Mouse (Mus musculus): ENCODE results near the gene Zfp428.
"Not testable (repeated sequence)": the region's sequence is repeated elsewhere in the genome, so short reads cannot be mapped to it uniquely, and the experiment has no call there.

The Zfp428 gene

GRCm38 (mm10) chr7:24480986-24481473 is 25.8 kb upstream of the Zfp428 start:
- no peak for DNase-seq (ENCODE audit: low read depth, low spot score)

- peak; percentile 82 for DNase-seq (ENCODE audit: low read depth, low spot score)
Observed at GRCm38 (mm10) chr7:24481474-24482207, 25.2 kb upstream of the Zfp428 start, which contains the start of gene Cadm4. Gene Cadm4, plus strand, starts transcription at chr7:24482023.

GRCm38 (mm10) chr7:24482208-24483020 is 24.4 kb upstream of the Zfp428 start:
- no peak for DNase-seq (ENCODE audit: low read depth, low spot score)

GRCm38 (mm10) chr7:24483291-24483690 is 23.5 kb upstream of the Zfp428 start:
- DNase-seq (ENCODE audit: low read depth, low spot score) = not testable (repeated sequence)

GRCm38 (mm10) chr7:24485481-24485880 is 21.3 kb upstream of the Zfp428 start:
- no peak for DNase-seq (ENCODE audit: low read depth, low spot score)

- no peak for DNase-seq (ENCODE audit: low read depth, low spot score)
Observed at GRCm38 (mm10) chr7:24486654-24487130, 20.1 kb upstream of the Zfp428 start.

- no peak for DNase-seq (ENCODE audit: low read depth, low spot score)
Observed at GRCm38 (mm10) chr7:24487403-24487802, 19.4 kb upstream of the Zfp428 start.

- DNase-seq (ENCODE audit: low read depth, low spot score) = no peak
Observed at GRCm38 (mm10) chr7:24488303-24488702, 18.5 kb upstream of the Zfp428 start.

GRCm38 (mm10) chr7:24499856-24500577 is 6.8 kb upstream of the Zfp428 start:
- no peak for DNase-seq (ENCODE audit: low read depth, low spot score)

GRCm38 (mm10) chr7:24500929-24501328 is 5.9 kb upstream of the Zfp428 start:
- no peak for DNase-seq (ENCODE audit: low read depth, low spot score)

GRCm38 (mm10) chr7:24501492-24501891 is 5.3 kb upstream of the Zfp428 start:
- no peak for DNase-seq (ENCODE audit: low read depth, low spot score)

- DNase-seq (ENCODE audit: low read depth, low spot score) = no peak
Observed at GRCm38 (mm10) chr7:24504004-24504403, 2.8 kb upstream of the Zfp428 start.

- DNase-seq (ENCODE audit: low read depth, low spot score) = no peak
Observed at GRCm38 (mm10) chr7:24504868-24505267, 1.9 kb upstream of the Zfp428 start.

GRCm38 (mm10) chr7:24505447-24506064 is 1.2 kb upstream of the Zfp428 start:
- DNase-seq (ENCODE audit: low read depth, low spot score) = no peak

GRCm38 (mm10) chr7:24506065-24506459 is 744 bp upstream of the Zfp428 start:
- no peak for DNase-seq (ENCODE audit: low read depth, low spot score)

- DNase-seq (ENCODE audit: low read depth, low spot score) = peak; percentile 67
Observed at GRCm38 (mm10) chr7:24506476-24506837, 349 bp upstream of the Zfp428 start.

GRCm38 (mm10) chr7:24507726-24508114 is 914 bp downstream of the Zfp428 start:
- no peak for DNase-seq (ENCODE audit: low read depth, low spot score)

- no peak for DNase-seq (ENCODE audit: low read depth, low spot score)
Observed at GRCm38 (mm10) chr7:24512355-24512754, 5.5 kb downstream of the Zfp428 start, which contains the start of gene AC161166.1. Gene AC161166.1, minus strand, starts transcription at chr7:24512455.

GRCm38 (mm10) chr7:24516319-24516718 is 9.5 kb downstream of the Zfp428 start:
- not testable (repeated sequence) for DNase-seq (ENCODE audit: low read depth, low spot score)

GRCm38 (mm10) chr7:24517077-24517476 is 10.3 kb downstream of the Zfp428 start:
- no peak for DNase-seq (ENCODE audit: low read depth, low spot score)

GRCm38 (mm10) chr7:24517654-24518053 is 10.8 kb downstream of the Zfp428 start:
- no peak for DNase-seq (ENCODE audit: low read depth, low spot score)

All from brain, embryonic 18.5 days (tissue).